Mouse (Mus musculus): ENCODE data around the gene Tango6. TPM values are rescaled to one million over a fixed set of nuclear protein-coding genes. Genes with fewer than 3 reads are reported as not detected.
A peak's percentile ranks its signal among the peaks of the same experiment; 100 is the strongest.

Gene Tango6
- total RNA-seq, 4 experiments from 2014 or later, result 6.4 to 7.3 (median 7.0) TPM

GRCm38 (mm10) chr8:106812560-106812959 is 129.7 kb downstream of the Tango6 start:
- DNase-seq (ENCODE audit: low spot score in 2 of 2), result no peak

GRCm38 (mm10) chr8:106816431-106817170 is 133.7 kb downstream of the Tango6 start:
- DNase-seq (ENCODE audit: low spot score in 2 of 2), result peak; percentile 31 to 71

- DNase-seq (ENCODE audit: low spot score in 2 of 2), result no peak
These were observed 134.3 kb downstream of the Tango6 start for GRCm38 (mm10) chr8:106817171-106817545.

DNA sequence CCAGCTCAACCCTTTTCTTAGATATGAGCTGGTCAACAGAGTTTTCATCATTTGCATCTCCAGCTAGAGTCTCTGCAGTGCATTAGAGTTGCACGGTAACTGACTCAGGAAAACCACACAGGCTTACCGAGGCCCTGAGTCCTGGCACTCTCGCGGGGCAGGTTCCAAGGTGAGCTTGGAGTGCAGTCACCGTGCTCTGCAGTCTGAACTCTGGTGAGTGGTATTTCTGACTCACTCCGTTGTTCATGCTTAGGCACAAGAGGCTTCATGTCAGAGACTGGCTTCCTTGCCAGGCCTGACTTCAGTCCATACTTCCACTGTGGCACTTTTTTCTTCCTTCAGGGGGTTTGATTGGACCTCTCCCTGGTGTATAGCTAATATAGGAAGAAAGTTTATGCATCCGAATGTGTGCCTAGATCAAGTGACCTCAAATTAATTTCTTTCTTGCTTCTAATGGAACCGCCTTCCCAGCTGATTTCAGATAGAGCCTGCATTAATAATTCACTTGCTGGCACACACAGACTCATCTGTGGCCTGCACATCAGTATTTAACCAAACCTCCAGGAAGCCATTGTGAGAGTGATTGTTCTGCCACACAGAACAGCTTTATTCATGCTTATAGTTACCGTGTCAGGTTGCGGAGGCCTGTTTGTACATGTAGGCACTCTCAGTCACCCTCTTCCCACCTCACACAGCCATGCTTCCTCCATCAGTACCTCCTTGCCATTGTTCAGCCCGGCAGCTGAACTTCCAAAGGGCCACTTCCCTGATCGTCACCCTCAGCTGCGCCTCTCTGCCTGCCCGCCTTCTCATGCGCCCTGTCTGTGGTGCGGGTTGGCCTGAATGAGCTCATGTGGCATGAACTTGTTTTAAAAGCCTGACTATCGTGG is 136.0 kb downstream of the Tango6 start:
- no peak for DNase-seq (ENCODE audit: low spot score in 2 of 2)

DNA sequence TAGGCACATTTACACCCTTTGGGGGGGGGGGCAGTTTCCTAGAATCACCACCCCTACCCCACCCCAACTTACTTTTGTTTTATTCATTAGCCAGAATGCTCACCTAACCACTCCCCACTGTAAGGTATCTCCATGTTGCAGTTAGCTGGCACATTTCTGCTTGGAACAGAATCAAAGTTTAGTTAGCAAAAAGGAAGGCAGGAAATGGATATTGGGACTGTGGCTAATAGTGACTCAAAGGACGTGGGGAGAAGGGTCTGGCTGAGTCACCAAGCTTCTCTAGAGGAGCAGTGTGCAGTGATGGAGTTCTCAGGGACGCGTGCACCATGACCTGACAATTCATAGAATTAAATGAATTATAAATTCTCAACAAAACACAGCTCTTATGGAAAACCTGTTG is 136.7 kb downstream of the Tango6 start:
- no peak for DNase-seq (ENCODE audit: low spot score in 2 of 2)

DNA sequence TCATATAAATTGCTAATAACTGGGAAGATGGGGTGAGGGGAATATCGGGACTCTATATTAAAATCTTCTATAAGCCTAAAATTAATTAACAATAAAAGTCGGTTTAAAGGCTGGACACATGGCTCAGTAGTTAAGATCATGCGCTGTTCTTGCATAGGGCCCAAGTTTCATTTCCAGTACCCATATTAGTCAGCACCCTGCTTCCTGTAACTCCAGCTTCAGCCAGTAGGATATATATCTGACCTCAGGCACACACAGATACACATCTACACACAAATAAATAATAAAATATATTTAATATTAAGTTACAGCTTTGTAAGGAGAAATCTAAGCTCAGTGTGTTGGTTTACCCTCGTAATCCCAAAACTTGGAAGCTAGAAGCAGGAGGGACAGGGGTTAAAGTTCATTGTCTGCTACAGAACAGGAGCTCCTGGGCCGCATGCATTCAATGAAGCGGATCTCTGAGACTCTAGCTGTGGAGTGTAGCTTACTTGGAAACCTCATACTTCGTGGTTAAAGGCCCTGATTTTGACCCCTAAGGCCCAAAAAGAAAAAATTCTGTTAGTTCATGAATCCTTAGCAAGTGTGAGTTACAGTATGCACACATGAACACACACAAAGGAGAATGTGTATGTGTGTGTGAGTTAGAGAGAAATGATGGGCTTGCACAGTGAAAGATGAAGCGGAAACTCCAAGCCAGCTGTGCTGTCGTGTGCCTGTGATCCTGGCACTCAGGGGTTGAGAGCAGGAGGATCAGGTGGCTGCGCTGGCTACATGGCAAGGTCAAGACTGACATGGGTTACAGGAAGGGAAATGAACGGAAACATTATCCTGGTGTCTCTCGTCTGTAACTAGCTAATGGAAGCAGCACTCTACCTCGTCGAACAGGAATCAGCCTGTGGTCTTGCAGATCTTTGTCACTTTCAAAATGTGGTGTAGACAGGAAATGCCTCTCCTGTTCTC is 138.0 kb downstream of the Tango6 start:
- no peak for DNase-seq (ENCODE audit: low spot score in 2 of 2)

DNA sequence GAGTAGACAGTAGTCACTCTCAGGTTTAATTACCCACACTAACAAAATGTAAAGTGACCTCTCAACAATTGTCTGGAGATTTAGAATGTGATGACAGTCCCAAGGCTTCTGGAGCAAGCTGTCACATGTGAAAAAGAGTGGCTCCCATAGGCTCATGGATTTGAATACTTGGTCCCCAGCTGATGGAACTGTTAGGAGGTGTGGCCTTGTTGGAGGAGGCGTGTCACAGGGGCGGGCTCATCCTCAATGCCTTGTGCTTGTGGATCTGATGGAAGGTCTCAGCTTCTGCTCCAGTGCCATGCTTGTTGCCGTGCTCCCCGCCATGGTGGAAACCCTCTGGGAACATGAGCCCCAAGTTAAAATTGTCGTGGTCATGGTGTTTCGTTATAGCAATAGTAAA is 146.1 kb downstream of the Tango6 start:
- no peak for DNase-seq (ENCODE audit: low spot score in 2 of 2)

GRCm38 (mm10) chr8:106829526-106830045 is 146.7 kb downstream of the Tango6 start:
- DNase-seq (ENCODE audit: low spot score in 2 of 2), result no peak

- no peak for DNase-seq (ENCODE audit: low spot score in 2 of 2)
These were observed 152.0 kb downstream of the Tango6 start for GRCm38 (mm10) chr8:106834899-106835298.

DNA sequence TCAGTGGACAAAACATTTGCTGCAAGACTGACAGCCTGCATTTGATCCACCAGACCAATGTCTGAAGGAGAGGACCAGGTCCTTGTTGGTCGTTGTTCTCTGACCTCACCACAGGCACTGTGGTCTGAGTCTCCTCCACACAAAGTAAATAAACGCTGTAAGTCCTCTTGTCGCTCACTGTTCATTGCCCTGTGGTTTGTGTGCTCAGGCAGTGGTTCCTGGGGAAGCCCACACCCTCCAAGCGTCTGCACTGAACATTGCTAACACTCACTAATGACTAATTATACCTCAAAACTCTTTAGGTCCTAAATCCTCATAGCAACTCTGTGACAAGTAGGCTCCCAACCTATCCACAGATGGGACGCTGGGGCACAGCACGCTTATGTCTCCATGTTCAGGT is 153.7 kb downstream of the Tango6 start:
- DNase-seq (ENCODE audit: low spot score in 2 of 2), result no peak

DNA sequence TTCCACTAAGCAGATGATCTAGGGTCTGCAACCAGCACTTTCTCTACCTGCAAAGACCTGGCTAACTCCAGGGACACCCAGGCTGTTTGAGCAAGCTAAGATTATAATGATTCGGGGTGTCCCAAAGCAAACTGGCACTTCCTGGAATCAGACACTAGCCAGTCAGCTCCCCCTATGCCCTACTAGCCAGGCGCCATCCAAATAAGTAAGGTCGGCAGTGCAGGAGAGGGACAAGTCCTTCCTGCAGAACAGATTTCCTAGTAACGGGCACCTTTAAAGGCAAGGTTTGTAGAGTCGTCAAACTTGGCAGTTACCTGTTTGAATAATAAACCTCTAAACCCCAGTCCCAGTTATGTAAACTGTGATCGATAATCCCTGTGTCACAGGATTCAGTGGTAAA is 155.9 kb downstream of the Tango6 start:
- no peak for DNase-seq (ENCODE audit: low spot score in 2 of 2)

DNA sequence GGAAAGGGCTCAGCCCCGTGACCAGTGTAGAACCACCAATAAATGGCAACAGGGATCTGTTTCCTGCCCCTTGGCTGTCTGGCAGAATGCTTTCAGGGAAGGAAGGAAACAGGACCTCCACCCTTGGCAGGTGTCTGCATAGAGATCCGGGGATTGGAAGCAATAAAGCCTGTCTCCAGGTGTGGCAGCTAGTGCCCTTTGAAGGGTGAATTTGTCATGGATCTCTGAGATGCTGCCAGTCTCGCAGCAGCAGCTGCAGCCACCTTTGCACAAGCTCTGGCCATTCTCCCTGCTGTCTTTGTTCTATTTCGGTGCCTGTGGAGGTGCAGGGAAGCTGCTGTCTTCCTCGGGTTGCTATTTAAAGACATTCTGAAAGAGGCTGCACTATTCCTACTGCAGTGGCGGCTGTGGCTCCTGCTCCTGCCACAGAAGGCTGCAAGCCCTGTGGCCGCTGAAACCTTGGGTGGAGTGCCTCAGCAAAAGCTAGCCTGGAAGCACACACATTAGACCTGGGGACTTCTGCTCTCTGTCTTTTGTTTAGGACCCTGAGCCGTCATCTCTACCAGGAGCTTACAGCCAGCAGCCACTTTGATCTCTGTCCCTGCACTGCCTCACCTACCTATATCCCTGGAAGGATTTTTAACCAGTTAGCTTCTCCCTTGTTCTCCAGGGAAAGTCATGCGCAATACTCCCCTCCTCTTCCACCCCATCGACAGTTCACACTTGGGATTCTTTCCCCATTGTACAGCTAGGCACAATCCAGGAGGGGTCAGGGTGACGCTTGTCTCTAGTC is 156.5 kb downstream of the Tango6 start:
- peak; percentile 15 to 19 for DNase-seq (ENCODE audit: low spot score in 2 of 2)

DNA sequence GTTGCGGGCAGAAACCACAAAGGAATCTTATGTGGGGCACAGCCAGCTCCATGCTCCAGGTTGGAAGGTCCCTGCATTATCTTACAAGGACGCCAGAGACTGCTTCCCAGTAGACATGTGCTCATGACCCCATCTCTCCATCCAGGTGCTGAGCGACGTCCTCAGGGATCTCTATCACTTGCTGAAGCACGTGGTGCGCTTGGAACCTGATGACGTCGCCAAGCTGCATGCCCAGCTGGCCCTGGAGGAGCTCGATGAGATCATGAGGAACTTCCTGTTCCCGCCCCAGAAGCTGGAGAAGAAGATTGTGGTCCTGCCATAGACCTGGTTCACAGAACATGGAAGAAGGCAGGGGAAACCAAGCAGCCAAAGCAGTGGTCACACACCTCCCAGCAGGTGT is 167.2 kb downstream of the Tango6 start:
- DNase-seq (ENCODE audit: low spot score in 2 of 2), result no peak

DNA sequence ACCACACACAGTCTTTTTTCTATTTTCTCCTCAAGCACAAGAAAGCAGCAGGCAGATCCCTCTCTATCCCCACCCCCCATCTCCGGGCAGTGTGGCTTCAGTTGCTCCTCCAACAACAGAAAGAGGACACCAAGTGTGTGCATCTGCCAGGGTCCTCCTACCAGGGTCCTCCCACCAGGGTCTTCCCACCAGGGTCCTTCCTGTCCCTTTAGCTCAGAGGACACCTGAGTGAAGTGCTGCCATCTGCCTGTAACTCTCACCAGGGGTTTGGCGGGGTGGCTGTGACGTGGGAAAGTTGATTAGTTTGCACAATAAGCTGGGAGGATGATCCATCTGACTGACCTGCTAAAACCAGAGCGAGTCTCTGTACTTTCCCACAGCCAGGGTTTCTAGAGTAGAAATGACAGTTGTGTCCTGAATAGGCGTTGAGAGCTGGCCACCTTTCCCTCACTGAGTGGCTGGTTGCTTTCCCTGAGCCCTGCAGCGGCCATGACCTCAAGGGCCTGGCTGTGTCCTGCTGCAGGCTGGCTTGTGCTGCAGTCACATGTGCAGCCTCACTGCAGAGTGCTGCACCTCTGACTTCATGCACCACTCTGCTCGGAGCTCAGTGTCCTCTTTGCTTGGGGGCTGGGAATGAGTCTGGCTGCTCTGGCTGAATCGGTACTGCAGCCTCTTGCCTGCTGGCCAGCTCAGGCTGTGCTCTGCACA is 171.8 kb downstream of the Tango6 start:
- no peak for DNase-seq (ENCODE audit: low spot score in 2 of 2)

GRCm38 (mm10) chr8:106855242-106855562 is 172.3 kb downstream of the Tango6 start:
- no peak for DNase-seq (ENCODE audit: low spot score in 2 of 2)

GRCm38 (mm10) chr8:106862845-106863244 is 180.0 kb downstream of the Tango6 start:
- no peak for DNase-seq (ENCODE audit: low spot score in 2 of 2)

- peak in 1 of 2 experiments; percentile 27 for DNase-seq (ENCODE audit: low spot score in 2 of 2)
These were observed 182.5 kb downstream of the Tango6 start for GRCm38 (mm10) chr8:106865354-106865753.

GRCm38 (mm10) chr8:106870051-106870450 is 187.2 kb downstream of the Tango6 start, which contains the start of gene Has3:
TSS of gene Has3 (plus strand) at chr8:106870242.
- peak in 1 of 2 experiments; percentile 33 for DNase-seq (ENCODE audit: low spot score in 2 of 2)

DNA sequence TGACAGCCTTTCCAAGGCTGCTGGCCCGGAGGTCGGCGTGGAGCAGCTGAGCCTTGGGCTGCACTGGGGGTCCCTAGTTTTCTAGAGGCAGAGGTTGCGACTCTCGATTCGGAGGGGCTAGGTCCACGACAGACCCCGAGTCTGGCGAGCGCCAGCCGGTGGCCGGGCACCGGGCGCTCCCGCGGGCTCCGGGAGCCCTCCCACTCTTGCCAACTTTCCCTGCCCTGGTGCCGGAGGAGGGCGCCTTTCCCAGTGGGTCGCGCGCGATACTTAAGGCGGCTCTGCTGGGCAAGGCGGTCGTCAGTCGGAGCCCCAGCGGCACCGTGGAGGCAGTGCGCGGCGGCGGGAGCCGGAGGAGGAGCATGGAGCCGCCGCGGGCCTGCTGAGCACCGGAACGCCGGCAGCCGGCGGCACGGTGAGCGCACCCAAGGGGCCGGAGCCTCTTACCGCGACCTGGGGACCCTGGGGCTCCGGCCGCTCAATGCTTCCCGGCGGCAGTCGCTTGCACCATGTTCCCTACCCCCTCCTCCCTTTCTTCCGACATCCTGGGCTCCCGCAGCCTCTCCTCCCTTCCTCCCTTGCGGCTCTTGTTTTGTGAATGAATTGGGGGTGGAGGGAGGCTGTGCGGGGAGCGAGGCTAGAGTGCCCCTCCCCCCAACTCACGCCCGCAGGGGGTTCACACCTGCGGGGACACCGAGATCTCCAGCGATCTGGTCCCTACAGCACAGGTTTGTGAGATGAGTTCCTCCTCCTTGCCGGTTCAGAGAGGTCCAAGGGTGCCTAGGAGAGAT is 187.9 kb downstream of the Tango6 start:
- peak; percentile 30 to 52 for DNase-seq (ENCODE audit: low spot score in 2 of 2)
